Mouse (Mus musculus): Measurements from ENCODE around the gene Zfp366. TPM values are rescaled to one million over a fixed set of nuclear protein-coding genes. Genes with fewer than 3 reads are reported as not detected.

Gene Zfp366
- polyA plus RNA-seq, 1 experiment from 2014 or later: 0.77 TPM

- H3K4me3 ChIP-seq: no peak overlapping the region
- H3K9ac ChIP-seq: no peak overlapping the region
- WGBS: 89% methylated on average over 4 of the region's 4 CpGs
- no peak overlapping the region for H3K4me2 ChIP-seq
- H3K36me3 ChIP-seq: no peaks in the 10 kb centered on the region
- H3K27me3 ChIP-seq: no peaks in the 10 kb centered on the region
- no peaks in the 10 kb centered on the region for H3K9me3 ChIP-seq
- no peaks in the 10 kb centered on the region for H3K4me1 ChIP-seq (replicated peaks)
- no peak for ATAC-seq (ENCODE audit: low FRiP score, low read depth)
- no peak overlapping the region for H3K27ac ChIP-seq (replicated peaks)
These were observed 35.0 kb downstream of the Zfp366 start for GRCm38 (mm10) chr13:99219586-99219985.

DNA sequence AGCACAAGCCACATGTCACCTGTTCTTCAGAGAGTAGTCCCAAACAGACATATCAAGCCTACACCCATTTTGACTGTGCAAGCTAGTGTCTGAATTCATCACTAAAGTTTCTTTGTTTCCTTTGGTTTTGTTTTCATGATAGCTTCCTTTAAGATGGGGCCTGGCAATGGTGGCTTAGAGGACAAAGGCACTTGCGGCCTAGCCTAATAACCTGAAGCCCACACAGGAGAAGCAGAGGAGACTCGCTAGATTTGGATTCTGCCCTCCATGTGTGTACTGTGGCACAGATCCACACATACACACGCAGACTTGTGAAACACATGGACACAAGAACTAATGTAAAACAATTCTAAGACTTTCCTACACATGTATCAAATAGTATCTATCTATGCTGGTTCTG, 37.4 kb downstream of the Zfp366 start:
- H3K9ac ChIP-seq: no peak overlapping the region
- no peaks in the 10 kb centered on the region for H3K36me3 ChIP-seq
- no peaks in the 10 kb centered on the region for H3K9me3 ChIP-seq
- no peak overlapping the region for H3K4me3 ChIP-seq
- ATAC-seq (ENCODE audit: low FRiP score, low read depth): no peak
- no peak overlapping the region for H3K27ac ChIP-seq (replicated peaks)
- no peak overlapping the region for H3K4me2 ChIP-seq
- H3K4me1 ChIP-seq (replicated peaks): no peaks in the 10 kb centered on the region
- 93% methylated on average over 3 of the region's 3 CpGs for WGBS
- H3K27me3 ChIP-seq: no peaks in the 10 kb centered on the region

DNA sequence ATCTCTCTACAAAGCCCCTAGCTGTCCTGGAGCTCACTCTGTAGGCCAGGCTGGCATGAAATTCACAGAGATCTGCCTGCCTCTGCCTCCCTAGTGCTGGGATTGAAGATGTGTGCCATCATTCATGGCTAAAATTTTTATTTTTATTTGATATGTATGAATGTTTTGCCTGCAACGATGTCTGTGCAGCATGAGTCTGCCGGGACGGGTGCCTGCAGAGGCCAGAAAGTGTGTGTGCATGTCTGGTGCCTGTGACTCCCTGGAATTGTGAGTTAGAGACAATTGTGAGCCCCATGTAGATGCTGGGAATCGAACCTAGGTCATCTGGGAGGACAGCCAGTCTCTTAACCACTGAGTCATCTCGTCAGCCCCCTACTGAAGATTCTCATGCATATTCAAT, 37.9 kb downstream of the Zfp366 start:
- Histone ChIP-seq H3K4me3 (no peak overlapping the region), H3K27ac (replicated peaks) (no peak overlapping the region), H3K9ac (no peak overlapping the region), H3K9me3 (no peaks in the 10 kb centered on the region), H3K36me3 (no peaks in the 10 kb centered on the region), H3K4me2 (no peak overlapping the region), H3K27me3 (no peaks in the 10 kb centered on the region), H3K4me1 (replicated peaks) (no peaks in the 10 kb centered on the region)
- no peak for ATAC-seq (ENCODE audit: low FRiP score, low read depth)
- 83% methylated on average over 5 of the region's 5 CpGs for WGBS

- 85% methylated on average over 8 of the region's 8 CpGs for WGBS
- no peak overlapping the region for H3K9ac ChIP-seq
- ATAC-seq (ENCODE audit: low FRiP score, low read depth): no peak
- no peak overlapping the region for H3K4me3 ChIP-seq
- H3K9me3 ChIP-seq: no peaks in the 10 kb centered on the region
- H3K4me1 ChIP-seq (replicated peaks): no peaks in the 10 kb centered on the region
- no peaks in the 10 kb centered on the region for H3K27me3 ChIP-seq
- H3K36me3 ChIP-seq: no peaks in the 10 kb centered on the region
- no peak overlapping the region for H3K4me2 ChIP-seq
- H3K27ac ChIP-seq (replicated peaks): no peak overlapping the region
These were observed 38.8 kb downstream of the Zfp366 start for GRCm38 (mm10) chr13:99223321-99223884.

GRCm38 (mm10) chr13:99223917-99224316, 39.3 kb downstream of the Zfp366 start:
- Histone ChIP-seq H3K36me3 (no peaks in the 10 kb centered on the region), H3K9ac (no peak overlapping the region), H3K4me1 (replicated peaks) (no peaks in the 10 kb centered on the region), H3K4me2 (no peak overlapping the region), H3K27ac (replicated peaks) (no peak overlapping the region), H3K9me3 (no peaks in the 10 kb centered on the region), H3K27me3 (no peaks in the 10 kb centered on the region), H3K4me3 (no peak overlapping the region)
- WGBS: 93% methylated on average over 8 of the region's 8 CpGs
- no peak for ATAC-seq (ENCODE audit: low FRiP score, low read depth)

DNA sequence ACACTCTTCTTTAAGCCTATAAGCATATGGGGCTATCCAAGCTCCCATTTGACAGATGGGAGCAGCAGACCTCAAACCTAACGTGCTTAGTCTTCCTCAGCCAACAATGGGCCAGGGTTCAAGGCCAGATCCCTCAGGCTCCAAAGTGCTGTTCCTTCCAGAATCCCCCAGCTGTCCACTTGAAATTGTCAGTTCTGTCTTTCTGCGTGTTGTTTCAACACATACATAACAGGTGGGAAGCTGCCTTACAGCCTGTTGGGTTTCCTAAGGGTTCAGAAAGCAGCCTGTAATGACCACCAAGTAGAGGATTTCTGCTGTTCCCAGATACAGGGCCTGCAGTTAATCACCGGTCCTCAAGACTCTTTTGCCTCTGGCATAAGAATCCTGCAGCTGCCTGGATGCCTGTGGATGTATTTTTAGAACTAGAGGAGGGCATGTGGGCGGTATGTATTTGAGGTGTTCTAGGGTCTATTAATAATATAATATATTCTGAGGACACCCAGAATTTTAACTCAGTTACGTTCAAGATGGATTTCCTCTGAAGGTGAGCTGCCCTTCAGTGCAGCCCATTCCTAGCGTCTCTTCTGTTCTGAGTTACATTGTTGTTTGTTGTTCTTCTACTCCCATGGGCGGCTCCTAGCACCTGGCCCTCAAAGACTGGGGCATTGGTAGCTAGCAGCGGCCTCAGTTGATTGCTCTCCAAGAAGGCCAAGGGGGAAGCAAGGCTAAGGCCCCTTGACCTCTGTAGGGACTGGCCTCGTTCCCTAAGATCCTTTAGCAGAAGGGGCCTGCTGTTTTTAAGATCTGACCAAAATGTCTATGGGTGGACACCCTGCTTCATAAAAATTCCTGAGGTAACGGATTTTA, 41.0 kb downstream of the Zfp366 start:
- no peak overlapping the region for H3K27ac ChIP-seq (replicated peaks)
- no peaks in the 10 kb centered on the region for H3K9me3 ChIP-seq
- H3K4me2 ChIP-seq: no peak overlapping the region
- H3K4me3 ChIP-seq: no peak overlapping the region
- no peaks in the 10 kb centered on the region for H3K4me1 ChIP-seq (replicated peaks)
- H3K27me3 ChIP-seq: no peaks in the 10 kb centered on the region
- WGBS: 82% methylated on average over 10 of the region's 10 CpGs
- H3K9ac ChIP-seq: no peak overlapping the region
- no peaks in the 10 kb centered on the region for H3K36me3 ChIP-seq
- no peak for ATAC-seq (ENCODE audit: low FRiP score, low read depth)

DNA sequence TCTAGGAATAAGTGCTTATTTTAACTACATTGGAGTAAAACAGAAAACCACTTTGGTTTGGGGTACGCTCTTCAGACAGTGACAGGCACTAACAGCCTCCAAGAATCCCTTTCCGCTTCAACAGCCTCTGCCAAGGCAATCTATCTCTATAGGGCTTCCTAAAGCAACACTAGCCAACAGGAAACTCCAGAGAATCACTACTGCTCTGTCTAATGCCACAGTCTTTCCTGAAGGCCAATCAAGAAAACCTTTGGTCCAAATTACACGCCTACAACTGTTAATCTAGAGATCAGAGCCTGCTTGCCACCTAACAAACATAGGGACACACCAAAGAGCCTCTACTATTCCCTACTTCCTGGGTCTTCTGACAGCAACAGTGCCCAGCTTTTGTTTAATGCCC, 42.2 kb downstream of the Zfp366 start:
- Histone ChIP-seq H3K4me3 (no peak overlapping the region), H3K9ac (no peak overlapping the region), H3K4me2 (no peak overlapping the region), H3K4me1 (replicated peaks) (no peaks in the 10 kb centered on the region), H3K27me3 (no peaks in the 10 kb centered on the region), H3K36me3 (no peaks in the 10 kb centered on the region), H3K27ac (replicated peaks) (no peak overlapping the region), H3K9me3 (no peaks in the 10 kb centered on the region)
- ATAC-seq (ENCODE audit: low FRiP score, low read depth): no peak
- 73% methylated on average over 3 of the region's 3 CpGs for WGBS

- Histone ChIP-seq H3K4me3 (no peak overlapping the region), H3K9ac (no peak overlapping the region), H3K4me1 (replicated peaks) (no peaks in the 10 kb centered on the region), H3K4me2 (no peak overlapping the region), H3K27me3 (no peaks in the 10 kb centered on the region), H3K27ac (replicated peaks) (no peak overlapping the region), H3K9me3 (no peaks in the 10 kb centered on the region), H3K36me3 (no peaks in the 10 kb centered on the region)
- ATAC-seq (ENCODE audit: low FRiP score, low read depth): no peak
- 89% methylated on average over 16 of the region's 16 CpGs for WGBS
These were observed 43.0 kb downstream of the Zfp366 start for GRCm38 (mm10) chr13:99227456-99228250.

- Histone ChIP-seq H3K27me3 (no peaks in the 10 kb centered on the region), H3K4me3 (no peak overlapping the region), H3K4me2 (no peak overlapping the region), H3K9ac (no peak overlapping the region), H3K36me3 (no peaks in the 10 kb centered on the region), H3K27ac (replicated peaks) (no peak overlapping the region), H3K4me1 (replicated peaks) (no peaks in the 10 kb centered on the region), H3K9me3 (no peaks in the 10 kb centered on the region)
- WGBS: 96% methylated on average over 35 of the region's 35 CpGs
- no peak for ATAC-seq (ENCODE audit: low FRiP score, low read depth)
These were observed 44.4 kb downstream of the Zfp366 start for GRCm38 (mm10) chr13:99228821-99229570.

- WGBS: 81% methylated on average over 9 of the region's 9 CpGs
- H3K27me3 ChIP-seq: no peaks in the 10 kb centered on the region
- no peaks in the 10 kb centered on the region for H3K9me3 ChIP-seq
- ATAC-seq (ENCODE audit: low FRiP score, low read depth): no peak
- H3K4me2 ChIP-seq: no peak overlapping the region
- H3K4me3 ChIP-seq: no peak overlapping the region
- no peak overlapping the region for H3K27ac ChIP-seq (replicated peaks)
- H3K36me3 ChIP-seq: no peaks in the 10 kb centered on the region
- H3K9ac ChIP-seq: no peak overlapping the region
- H3K4me1 ChIP-seq (replicated peaks): no peaks in the 10 kb centered on the region
These were observed 45.2 kb downstream of the Zfp366 start for GRCm38 (mm10) chr13:99229641-99230494.

- no peak overlapping the region for H3K4me3 ChIP-seq
- ATAC-seq (ENCODE audit: low FRiP score, low read depth): no peak
These were observed 45.9 kb downstream of the Zfp366 start for GRCm38 (mm10) chr13:99230495-99230868.

More at GRCm38 (mm10) chr13:99230495-99230868, 45.9 kb downstream of the Zfp366 start:
- H3K9ac ChIP-seq: no peak overlapping the region
- WGBS: 27% methylated on average over 3 of the region's 3 CpGs
- H3K27me3 ChIP-seq: no peaks in the 10 kb centered on the region
- H3K27ac ChIP-seq (replicated peaks): no peak overlapping the region
- no peaks in the 10 kb centered on the region for H3K4me1 ChIP-seq (replicated peaks)
- H3K4me2 ChIP-seq: no peak overlapping the region
- H3K36me3 ChIP-seq: no peaks in the 10 kb centered on the region
- no peaks in the 10 kb centered on the region for H3K9me3 ChIP-seq

All from hindbrain, embryonic 15.5 days (tissue).